Mouse (Mus musculus) heart, adult 11 months (tissue): ENCODE data around the gene Mettl7a1.
"Not testable (repeated sequence)": the region's sequence is repeated elsewhere in the genome, so short reads cannot be mapped to it uniquely, and the experiment has no call there.

ENCODE experiments used
- DNase-seq: peaks from one replicate; pipeline ENCODE4 v3.0.0; 2022

Mettl7a1 gene

DNA sequence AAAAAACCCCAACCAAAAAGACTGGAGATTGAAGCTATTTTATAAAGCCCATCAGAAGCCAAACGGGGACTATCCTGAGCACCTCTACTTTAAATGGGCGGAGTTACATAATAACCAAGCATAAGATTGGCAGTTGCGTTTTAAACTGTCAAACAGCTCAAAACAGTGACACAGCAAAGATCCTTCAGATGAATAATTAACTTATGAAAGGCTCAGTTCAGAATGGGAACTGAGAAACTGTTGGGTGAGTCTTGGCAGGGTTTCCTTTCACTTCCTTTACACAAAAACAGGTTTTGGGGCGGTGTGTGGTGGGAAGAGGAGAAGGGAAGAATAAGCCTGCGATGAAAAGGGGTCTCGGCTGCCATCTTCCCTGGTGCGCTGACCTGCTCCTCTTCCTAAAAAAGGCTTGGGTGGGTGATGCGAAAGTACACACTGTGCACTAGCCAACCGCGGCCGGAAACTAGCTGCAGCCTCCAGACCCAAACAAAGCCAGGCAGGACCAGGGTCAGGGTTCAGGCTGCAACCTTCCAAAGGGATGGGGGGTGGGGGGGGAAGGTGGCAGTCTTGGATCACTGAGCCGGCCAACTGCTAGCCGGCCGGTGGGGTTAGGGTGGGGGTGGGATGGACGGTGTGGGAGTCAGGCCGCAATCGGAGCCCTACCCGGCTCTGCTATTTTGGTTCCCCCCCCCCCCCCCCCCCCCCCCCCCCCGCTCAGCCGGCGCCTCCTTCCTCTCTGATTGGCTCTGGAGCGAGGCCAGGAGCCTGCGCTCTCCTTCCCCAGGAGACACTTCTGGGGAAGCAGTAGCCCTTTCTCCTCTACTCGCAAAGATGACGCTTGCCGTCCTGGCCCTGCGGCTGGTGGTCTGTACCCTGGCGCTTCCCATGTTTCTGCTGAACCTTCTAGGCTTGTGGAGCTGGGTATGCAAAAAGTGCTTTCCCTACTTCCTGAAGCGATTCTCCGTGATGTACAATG, at the start of gene Mettl7a1:
TSS of gene Mettl7a1 (plus strand) at position 122 of the 973 bp plus-strand sequence.
- DNase-seq = peak; percentile 99

DNA sequence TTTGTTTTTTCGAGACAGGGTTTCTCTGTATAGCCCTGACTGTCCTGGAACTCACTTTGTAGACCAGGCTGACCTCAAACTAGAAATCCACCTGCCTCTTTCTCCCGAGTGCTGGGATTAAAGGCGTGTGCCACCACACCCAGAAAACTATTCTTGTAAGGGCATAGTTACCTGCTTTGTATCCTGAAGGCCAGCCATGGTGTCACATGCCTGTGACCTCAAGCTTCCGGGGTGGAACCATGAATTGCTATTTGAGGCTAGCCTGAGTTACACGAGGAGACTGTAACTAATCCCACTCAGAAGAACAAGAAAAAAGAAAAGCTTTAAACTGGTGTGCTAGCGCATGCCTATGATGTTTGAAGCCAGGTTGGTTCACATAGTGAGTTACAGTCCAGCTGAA, 47.6 kb upstream of the Mettl7a1 start:
- peak; percentile 25 for DNase-seq

DNA sequence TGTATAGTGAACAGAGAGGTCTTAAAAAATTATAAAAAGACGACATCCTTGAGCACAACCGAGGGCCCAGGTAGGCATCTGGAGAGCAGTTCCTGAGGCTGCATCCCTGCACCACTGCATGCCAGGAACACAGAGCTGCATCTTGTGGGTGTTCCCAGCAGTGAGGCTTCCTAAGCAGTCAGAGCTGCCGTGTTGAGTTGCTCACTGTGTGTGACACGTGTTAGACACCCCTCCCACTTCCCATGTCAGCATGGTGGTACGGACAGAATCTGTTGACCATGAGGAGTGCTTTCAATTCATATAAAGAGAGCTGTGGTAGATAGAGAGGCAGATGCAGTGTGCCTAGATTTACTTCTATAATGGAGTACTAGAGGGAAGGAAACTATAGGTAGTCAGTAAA, 46.6 kb upstream of the Mettl7a1 start:
- DNase-seq = peak; percentile 74

DNA sequence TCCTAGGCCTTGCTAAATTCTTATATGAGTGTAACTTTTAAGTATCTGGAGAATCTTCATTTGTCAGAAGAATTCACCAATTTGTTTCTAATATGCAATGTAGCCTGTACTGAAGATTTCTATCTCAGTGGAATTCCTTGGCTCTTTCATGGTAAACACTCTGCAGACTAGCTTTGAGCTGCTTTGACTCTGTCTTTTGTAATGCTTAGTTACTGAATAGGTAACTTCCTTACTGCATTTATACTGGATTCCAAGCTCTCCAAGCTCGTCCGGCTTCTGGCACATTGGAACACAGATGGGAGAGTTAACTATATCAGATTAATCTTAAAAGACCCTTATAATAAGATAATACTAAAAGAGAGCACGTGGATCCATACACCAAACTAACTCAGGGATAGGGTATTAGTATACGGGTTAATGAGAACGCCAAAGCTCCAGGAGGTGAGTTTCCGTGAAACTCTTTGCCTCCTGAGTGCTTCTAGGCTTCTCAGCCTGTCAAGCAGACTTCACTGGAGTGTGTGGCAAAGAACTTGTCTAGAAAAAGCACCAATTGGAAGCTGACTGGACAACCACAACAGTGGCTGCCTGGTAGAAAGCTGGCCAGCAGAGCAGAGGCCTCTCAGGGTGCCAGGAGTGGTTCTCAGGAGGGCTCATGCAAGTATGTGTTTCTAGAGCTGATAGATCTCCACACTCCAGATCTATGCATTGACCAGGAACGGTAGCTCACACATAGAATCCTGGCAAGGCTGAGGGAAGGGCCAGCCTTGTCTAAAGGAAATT, 45.1 kb upstream of the Mettl7a1 start:
- peak; percentile 75 for DNase-seq

DNA sequence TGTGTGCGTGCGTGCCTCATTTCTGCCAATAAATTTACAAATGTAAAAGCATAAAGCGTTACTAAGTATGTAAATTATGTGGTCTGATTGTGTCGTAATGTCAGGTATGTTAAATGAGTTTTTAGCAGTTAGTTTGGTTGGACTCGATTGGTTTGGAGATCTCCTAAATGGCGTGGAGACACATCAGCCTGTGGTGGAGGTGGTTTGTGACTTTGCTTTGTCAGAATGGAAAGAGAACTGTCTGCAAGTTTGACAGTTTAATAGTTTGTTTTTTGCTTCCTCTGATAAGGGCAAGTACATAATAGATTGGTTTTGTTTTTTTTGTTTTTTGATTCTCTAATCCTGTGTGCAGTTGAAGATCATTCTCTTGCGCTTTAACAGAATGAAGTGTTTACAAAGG, 43.6 kb upstream of the Mettl7a1 start:
- DNase-seq = not testable (repeated sequence)

DNA sequence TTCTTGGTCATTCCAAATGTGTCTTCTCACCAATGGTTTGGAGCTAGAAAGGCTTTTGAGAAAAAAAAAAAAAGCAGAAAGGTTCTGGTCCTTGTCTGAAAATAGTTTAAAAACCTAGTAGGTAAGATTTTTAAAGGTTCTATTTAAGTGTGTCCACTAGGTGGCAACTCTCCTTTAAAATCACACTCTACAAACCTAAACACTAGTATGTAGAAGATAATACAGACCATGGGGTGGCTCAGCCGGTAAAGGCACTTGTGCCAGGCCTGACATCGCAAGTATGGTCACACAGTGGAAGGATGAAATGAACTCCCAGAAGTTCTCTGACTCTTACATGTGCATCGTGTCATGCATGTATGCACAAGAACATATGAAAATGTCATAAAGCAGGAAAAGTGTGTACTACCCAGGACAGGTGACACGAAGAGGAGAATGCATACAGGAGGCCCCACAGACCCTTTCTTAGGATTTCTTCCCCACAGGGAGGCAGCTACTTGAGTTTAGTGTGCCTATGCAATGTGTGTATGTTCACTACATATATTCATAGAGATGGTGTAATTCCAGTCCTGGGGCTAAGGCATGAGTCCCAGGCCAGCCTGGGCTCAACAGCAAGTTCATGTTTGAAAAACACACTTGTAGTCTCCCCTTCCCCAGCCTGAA, 40.6 kb upstream of the Mettl7a1 start:
- peak; percentile 68 for DNase-seq

DNA sequence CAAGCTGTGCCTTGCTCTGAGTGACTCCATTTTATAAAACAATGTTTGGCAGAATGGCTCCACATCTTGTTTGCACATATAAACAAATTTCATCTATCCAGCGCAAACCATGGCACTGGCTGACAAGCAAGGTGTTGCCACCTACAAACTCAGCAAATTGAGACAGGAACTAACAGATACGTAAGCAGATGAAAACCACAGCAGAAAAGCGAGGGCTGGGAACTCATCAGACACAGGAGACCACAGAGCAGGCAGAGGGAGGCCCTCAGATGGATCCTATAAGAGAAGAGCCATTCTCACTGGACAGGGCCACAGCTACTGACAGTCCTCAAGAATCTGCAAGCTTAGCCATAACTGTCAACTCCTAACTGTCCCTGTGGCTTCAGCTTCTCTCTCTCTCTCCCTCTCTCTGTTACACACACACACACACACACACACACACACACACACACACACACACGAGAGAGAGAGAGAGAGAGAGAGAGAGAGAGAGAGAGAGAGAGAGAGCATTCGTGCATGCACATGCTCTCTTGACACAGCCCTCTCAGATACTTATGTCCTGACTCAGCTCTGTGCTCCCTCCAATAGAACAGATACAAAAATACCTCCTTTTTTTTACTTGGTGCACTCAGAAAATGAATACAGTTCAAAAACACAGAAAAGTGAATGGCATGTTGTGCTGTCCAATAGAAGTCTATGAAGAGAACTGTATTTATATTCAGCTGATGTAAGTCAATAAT, 38.2 kb upstream of the Mettl7a1 start:
- DNase-seq = peak; percentile 81

DNA sequence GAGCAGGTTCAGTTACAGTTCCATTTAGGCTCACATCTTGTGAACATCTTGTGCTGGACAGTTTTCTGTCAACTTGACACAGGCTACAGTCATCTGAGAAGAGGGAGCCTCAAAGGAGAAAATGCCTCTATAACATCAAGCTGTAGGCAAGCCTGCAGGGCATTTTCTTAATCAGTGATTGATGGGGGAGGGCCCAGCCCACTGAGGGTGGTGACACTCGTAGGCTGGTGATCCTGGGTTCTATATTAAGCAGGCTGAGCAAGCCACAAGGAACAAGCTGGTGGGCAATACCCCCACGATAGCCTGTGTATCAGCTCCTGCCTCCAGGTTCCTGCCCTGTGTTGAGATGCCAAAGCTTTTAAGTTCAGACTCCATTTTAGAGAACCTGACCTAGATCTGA, 35.0 kb upstream of the Mettl7a1 start:
- peak; percentile 71 for DNase-seq

DNA sequence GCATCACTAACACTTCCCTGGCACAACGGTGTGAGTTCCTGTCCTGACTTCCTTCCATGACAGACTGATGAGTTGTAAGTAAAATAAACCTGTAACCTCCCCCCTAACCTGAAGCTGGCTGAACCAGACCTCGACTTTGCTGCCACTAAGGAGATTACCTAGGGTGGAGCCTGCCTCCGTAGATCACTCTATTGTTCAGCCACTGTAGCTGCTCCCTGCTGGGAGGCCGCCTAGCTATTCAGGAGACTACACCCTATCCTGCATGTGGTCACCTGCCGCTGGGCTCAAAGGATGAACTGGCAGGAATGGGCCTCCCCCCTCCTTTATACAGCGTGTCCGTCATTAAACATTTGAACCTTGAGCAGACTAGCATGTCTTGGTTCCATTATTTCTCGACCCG, 34.2 kb upstream of the Mettl7a1 start:
- DNase-seq = peak; percentile 82

DNA sequence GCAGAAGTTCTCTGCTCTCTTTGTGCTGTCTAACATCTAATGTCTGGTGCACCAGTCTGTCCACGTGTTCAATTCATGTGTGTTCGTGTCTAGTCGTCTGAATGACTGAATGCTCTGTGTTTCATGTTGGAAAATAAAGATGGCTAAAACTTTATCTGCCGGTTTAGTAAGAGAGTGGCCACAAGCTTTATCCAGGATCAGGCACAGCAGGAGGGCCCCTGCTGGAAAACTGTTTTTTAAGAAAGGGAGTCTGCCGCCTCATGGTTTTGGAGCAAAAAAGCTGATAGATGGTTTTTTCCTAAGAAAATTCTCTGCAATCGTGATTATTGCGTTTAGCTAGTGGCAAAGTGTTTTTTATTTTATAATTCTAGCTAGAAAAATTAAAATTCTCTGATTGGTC, 33.3 kb upstream of the Mettl7a1 start:
- not testable (repeated sequence) for DNase-seq

DNA sequence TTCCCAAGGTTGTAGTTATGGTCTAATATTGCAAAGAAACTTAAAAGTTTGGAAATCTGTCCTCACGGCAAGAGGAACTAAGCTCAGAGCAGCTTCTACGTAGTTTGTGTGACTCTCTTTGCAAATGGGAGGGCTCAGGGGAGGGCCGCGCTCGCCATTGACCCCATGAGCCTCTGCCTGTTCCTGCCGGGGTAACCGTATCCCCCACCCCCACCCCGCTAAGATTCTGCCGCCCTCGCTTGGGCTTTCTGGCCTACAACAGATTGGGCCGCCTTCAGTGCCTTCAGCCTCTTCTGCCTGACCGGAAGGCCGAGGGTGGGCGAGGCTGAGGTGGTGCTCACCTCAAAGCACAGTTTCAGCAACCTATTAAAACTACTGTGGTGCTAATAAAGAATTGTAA, 32.5 kb upstream of the Mettl7a1 start:
- peak; percentile 15 for DNase-seq

DNA sequence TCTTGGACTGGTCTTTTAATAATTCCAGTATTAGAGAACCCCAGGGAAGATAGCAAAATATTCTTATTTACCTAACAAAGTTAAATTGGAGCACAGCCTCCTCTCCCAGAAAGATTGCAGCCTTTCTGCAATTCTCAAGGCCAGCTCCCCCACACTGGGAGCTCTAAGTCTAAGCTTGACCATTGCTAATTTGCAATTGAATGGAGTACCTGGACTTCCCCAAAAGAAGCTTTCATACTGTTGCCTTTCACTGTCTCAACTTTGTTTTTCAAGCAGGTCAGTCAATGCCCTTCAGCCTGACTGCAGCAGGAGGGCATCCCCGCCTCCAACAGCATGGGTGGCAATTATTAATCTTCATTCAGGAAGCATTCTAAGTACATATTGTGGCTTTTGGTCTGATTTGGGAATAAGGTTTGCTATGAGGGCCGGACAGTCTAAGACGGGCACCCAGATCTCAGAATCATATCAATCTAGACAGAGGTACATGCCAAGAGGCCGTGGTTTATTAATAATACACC, 30.1 kb upstream of the Mettl7a1 start:
- peak; percentile 49 for DNase-seq

DNA sequence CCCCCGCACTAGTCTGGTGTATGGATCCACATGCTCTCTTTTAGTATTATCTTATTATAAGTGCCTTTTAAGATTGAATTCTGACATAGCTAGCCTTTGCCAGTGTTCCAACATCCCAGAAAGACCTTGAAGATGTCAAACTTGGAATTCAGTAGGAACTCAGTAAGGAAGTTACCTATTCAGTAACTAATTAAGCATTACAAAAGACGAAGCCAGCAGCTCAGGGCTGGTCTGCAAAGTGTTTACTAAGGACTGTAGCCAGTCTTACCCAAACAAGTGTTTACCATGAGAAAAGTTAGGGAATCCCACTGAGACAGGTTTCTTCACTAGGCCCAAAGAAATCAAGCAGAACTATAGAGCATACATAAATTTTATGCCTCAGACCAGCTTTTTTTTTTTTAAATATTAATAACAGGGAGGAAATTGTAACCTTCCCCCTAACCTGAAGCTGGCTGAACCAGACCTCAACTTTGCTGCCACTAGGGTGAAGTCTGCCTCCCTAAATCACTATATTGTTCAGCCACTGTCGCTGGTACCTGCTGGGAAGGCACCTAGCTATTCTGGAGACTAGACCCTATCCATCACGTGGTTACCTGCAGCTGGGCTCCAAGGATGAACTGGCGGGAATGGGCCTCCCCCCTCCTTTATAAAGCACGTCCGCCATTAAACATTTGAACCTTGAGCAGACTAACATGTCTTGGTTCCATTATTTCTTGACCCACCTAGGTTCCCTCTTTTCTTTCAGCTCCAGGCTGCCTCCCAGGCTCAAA, 29.0 kb upstream of the Mettl7a1 start:
- DNase-seq = peak; percentile 55

DNA sequence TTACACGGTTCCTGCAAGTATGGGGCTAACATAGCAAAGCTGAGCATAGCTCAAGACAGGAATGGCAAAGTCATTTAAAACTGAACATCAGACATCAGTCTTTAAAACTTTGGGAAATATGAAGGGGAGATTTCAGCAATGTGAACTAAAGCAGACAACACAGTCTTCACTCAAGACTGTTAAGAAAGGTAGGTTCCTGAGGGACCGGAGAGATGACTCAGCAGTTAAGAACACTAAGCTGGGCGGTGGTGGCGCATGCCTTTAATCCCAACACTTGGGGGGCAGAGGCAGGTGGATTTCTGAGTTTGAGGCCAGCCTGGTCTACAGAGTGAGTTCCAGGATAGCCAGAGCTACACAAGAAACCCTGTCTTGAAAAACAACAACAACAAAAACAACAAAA, 27.5 kb upstream of the Mettl7a1 start:
- DNase-seq = peak; percentile 49

DNA sequence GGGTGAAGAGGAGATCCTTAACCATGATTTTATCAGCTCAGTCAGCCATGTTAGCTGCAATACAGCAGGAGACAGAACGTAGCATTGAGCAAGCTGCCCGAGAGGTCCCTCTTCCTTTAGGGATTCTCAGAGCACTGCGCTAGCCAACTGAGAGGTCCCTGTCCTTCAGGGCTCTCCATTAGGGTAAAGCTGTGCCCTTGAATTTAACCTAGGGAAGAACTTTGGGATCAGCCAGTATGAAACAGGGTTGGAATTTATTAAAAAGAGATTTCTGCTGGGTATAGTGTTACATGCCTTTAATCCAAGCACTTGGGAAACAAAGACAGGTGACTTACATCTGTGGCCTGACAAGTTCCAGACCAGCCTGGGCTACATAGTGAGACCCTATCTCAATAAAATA, 26.4 kb upstream of the Mettl7a1 start:
- DNase-seq = peak; percentile 62

DNA sequence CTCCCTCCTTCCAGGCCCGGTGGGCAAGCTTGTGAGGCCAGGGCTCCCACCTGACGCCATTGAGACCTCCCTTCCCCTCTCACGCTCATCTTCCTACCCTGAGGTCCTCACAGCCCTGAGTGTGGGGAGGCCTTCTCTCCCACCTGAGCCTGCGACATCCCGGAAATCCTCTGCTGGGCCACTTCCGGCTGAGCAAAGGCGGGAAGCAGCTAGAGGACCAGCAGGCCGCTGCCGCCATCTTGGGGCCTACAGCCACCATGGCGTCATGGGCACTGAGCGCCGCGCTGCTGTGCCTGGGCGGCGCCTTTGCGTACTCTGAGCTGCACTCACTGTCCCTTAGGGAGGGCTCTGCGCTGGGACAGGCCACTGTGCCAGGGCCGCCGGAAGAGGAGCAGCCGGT, 23.3 kb upstream of the Mettl7a1 start, which contains the start of gene Tmprss12:
TSS of gene Tmprss12 (plus strand) at position 212 of the 400 bp plus-strand sequence.
- peak; percentile 83 for DNase-seq

DNA sequence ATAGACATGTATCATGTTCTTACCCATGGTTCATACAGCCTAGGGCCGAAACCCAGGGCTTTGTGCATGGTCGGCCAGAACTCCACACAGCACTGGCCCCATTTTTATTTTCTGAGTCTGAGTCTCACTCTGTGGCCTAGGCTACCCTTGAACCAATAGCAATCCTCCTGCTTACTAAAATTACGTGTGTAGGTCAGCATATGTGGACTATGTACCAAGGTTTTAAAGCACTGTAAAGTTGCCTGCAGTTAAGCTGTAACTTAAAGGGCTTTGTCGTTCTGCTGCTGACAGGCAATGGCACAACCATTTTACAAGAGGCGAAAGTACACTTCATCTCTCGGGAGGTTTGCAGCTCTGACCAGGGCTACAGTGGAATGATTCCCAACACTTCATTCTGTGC, 15.0 kb upstream of the Mettl7a1 start:
- DNase-seq = peak; percentile 45

DNA sequence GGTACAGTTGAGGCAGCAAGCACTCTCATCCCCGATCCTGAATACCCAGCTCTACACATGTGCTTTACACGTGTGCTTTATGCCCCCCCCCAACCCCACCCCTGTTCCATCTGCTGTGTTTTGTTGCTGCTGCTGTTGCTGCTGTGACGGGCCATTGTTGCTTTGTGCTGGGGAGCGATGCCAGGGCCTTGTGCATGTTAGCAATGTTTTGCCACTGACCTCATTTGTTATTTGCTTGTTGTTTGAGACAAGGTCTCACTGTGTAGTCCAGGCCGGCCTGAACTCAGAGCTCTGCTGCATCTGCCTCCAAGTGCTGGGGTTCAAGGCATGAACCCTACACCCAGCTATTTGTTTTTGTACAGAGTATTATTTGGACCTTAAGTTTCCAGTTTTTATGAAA, 13.1 kb upstream of the Mettl7a1 start:
- DNase-seq = peak; percentile 92

DNA sequence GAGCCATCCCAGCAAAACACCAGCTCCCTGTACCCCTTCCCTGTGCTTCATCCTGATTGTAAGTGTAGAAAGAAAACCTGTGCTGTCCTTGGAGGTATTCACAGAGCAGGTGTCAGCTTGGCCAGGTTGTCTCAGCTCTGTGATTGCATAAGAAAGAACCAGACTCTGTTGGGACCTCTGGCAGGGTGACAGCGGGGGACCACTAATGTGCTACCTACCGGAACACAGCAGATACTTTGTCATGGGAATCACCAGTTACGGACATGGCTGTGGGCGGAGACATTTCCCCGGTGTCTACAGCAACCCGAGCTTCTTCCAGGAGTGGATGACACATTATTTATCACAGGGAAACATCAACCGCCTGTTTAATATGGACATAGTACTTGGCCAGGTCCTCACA, 11.6 kb upstream of the Mettl7a1 start:
- DNase-seq = peak; percentile 59

DNA sequence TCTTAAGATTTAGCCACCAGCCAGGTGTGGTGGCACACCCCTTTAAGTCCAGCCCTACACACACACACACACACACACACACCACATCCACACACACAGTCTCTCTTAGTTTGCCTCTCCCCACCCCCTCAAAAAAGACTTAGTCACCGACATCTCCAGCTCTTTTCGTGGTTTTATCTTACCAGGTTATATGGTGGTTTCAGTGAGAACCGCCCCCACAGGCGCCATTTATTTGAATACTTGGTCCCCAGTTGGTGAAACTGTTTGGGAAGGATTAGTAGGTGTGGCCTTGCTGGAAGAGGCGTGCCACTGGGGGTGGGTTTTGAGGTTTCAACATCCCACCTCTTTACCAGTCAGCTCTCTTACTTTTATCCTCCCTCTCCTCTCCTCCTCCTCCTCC, 6.1 kb upstream of the Mettl7a1 start:
- DNase-seq = no peak

DNA sequence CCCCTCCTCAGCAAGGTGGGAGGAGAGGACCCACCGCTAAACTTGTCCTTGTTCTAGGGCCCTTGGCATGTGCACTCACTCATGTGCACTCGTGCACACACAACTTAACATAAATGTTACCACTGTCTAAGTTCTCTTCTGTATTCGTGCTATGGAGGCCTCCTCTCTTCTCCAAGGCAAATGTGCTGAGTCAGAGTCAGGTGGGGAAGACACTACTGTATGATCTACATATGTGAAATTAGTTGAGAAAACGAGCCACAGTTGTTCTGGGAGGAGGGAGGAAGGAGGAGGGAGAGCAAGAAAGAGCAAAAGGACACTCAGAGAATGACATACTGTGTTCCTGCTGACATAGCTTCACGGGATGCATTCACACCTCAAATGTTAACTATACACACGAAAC, 3.4 kb upstream of the Mettl7a1 start:
- no peak for DNase-seq
